Mouse (Mus musculus): ENCODE measurements at regions not wholly inside any gene's neighbourhood (a gene's known extent, or its start where the extent isn't known, plus 50 kb on each side); places are given as distances from the start of the nearest gene placed in this dataset.
A peak's percentile ranks its signal among the peaks of the same experiment; 100 is the strongest.

DNA sequence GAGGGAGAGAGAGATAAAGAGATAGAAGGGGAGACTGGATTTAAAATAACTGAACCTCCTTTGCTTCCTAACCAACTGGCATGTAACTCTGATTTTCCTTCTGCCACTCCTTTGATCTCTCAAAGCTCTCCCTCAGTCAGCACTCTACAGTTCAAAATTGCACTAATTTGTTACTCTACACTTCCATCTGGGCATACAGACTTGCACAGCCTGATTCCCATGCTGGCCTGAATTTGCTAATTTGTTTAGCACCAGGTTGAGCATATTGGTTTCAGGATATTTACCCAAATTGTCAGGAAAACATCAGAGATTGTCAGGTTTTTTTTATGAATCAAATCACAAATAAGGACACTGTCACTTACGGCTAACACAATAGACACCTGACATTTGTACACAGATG, 125.9 kb upstream of the Tapt1 start:
- Histone ChIP-seq H3K27me3 (ENCODE audit: insufficient read depth, low read length) (no peaks in the 10 kb centered on the region), H3K4me3 (replicated peaks; ENCODE audit: low read length) (no peak overlapping the region), H3K4me1 (replicated peaks; ENCODE audit: low read depth, low read length) (no peaks in the 10 kb centered on the region), H3K9me3 (ENCODE audit: low read length) (no peaks in the 10 kb centered on the region; the same call in 1 of the 2 replicates), H3K36me3 (ENCODE audit: insufficient read depth, low read length) (no peaks in the 10 kb centered on the region)
- no peak for TF ChIP-seq CTCF (conservative IDR thresholded peaks at IDR 0.05; ENCODE audit: low read length)
- no peak for TF ChIP-seq POU5F1 (IDR thresholded peaks at IDR 0.05; ENCODE audit: borderline replicate concordance, low read length)
- no peak for TF ChIP-seq NANOG (IDR thresholded peaks at IDR 0.05; ENCODE audit: borderline replicate concordance, low read length)

DNA sequence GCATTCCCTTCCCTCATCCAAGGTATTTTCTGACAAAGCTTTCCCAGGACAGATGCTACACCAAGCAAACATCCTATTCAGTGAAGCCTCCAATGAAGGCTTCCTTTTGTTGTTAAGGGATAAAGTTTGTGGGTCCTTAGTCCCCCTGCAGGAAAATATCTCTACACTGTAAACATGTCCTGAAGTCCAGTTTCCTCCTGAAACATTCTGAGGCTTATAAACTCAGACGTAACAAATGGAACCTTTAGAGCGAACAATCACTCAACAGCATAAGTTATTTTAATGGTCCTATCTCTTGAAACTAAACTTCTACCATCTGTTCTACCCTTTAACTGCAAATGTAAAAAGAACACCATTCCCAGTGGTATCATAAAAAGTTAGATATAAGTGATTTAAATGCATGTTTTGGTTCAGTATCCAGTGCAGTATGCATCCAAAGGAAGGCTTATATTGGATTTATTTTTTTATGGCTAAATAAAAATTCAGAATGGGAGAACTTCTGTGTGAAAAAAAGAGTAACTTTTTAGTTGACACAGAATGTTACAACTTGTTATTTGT, 115.1 kb upstream of the Tapt1 start:
- Histone ChIP-seq H3K9me3 (ENCODE audit: low read length) (peaks cover 19% of the 10 kb centered on the region), H3K27me3 (ENCODE audit: insufficient read depth, low read length) (no peaks in the 10 kb centered on the region), H3K4me3 (replicated peaks; ENCODE audit: low read length) (no peak overlapping the region), H3K4me1 (replicated peaks; ENCODE audit: low read depth, low read length) (no peaks in the 10 kb centered on the region), H3K36me3 (ENCODE audit: insufficient read depth, low read length) (no peaks in the 10 kb centered on the region)
- TF ChIP-seq POU5F1 (IDR thresholded peaks at IDR 0.05; ENCODE audit: borderline replicate concordance, low read length) = no peak
- no peak for TF ChIP-seq NANOG (IDR thresholded peaks at IDR 0.05; ENCODE audit: borderline replicate concordance, low read length)
- TF ChIP-seq CTCF (conservative IDR thresholded peaks at IDR 0.05; ENCODE audit: low read length) = no peak

DNA sequence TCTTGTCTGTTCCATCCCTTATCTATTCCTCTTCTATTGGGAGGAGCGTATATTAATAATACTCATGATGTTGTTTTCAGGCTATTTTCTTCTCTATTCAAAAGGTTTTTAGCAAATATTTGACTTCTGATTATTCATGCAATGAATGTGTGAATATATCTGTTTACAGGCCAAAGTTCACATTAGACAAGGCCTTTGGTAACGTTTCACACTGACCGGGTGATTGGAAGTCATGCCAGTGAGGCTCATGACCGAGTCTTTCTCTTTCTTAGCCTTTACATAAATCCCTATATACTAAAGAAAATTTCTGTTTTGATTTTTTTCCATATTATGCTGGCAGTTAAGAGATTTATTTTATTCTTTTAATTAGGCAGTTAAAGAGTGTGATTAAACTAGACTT, 112.2 kb upstream of the Tapt1 start:
- no peaks in the 10 kb centered on the region for H3K36me3 ChIP-seq (ENCODE audit: insufficient read depth, low read length)
- H3K9me3 ChIP-seq (ENCODE audit: low read length) = peaks cover 8% of the 10 kb centered on the region; the same call in 1 of the 2 replicates
- no peak overlapping the region for H3K4me3 ChIP-seq (replicated peaks; ENCODE audit: low read length)
- no peaks in the 10 kb centered on the region for H3K27me3 ChIP-seq (ENCODE audit: insufficient read depth, low read length)
- TF ChIP-seq CTCF (conservative IDR thresholded peaks at IDR 0.05; ENCODE audit: low read length) = no peak
- no peak for TF ChIP-seq POU5F1 (IDR thresholded peaks at IDR 0.05; ENCODE audit: borderline replicate concordance, low read length)
- no peak for TF ChIP-seq NANOG (IDR thresholded peaks at IDR 0.05; ENCODE audit: borderline replicate concordance, low read length)
- no peaks in the 10 kb centered on the region for H3K4me1 ChIP-seq (replicated peaks; ENCODE audit: low read depth, low read length)

DNA sequence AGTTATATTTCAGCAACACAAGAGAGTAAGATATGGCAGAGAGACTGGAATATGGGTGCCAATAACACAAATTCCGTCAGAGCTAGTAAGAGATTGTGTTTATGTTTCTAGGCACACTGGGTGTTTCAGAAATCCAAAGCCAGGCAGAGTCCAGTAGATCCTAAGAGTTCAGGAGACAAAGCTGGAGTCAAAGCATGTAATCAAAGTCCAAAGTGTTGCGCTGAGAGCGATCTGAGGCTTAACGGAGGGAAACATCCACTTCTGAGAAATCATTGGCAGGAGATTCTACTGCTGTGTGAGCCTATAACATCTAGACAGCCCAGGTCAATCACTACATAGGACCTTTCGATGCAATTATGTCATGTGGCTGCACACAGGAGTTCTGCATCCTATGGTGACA, 109.3 kb upstream of the Tapt1 start:
- Histone ChIP-seq H3K27me3 (ENCODE audit: insufficient read depth, low read length) (no peaks in the 10 kb centered on the region), H3K9me3 (ENCODE audit: low read length) (peaks cover 12% of the 10 kb centered on the region), H3K4me3 (replicated peaks; ENCODE audit: low read length) (no peak overlapping the region), H3K4me1 (replicated peaks; ENCODE audit: low read depth, low read length) (no peaks in the 10 kb centered on the region), H3K36me3 (ENCODE audit: insufficient read depth, low read length) (no peaks in the 10 kb centered on the region)
- TF ChIP-seq CTCF (conservative IDR thresholded peaks at IDR 0.05; ENCODE audit: low read length) = no peak
- no peak for TF ChIP-seq POU5F1 (IDR thresholded peaks at IDR 0.05; ENCODE audit: borderline replicate concordance, low read length)
- TF ChIP-seq NANOG (IDR thresholded peaks at IDR 0.05; ENCODE audit: borderline replicate concordance, low read length) = no peak

DNA sequence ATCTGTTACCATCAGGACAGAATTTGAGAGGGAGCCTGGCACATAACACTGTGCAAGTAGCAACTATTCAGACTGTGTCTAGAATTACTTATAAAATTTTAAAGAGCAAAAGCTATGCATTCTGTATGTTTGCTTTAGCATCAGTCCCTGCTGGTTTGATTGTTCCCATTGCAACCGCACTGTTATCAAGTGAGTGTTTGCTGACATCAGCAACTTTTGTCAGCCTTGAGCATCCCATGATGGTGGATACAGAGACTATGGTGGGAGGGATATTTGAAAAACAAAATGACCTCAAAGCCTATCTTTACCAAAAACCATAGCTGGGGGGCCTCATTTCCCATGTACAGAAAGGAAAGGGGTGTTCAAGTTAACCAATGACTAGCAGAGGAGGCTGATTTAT, 93.2 kb upstream of the Tapt1 start:
- peaks cover 17% of the 10 kb centered on the region for H3K9me3 ChIP-seq (ENCODE audit: low read length)
- H3K27me3 ChIP-seq (ENCODE audit: insufficient read depth, low read length) = no peaks in the 10 kb centered on the region
- no peak overlapping the region for H3K4me3 ChIP-seq (replicated peaks; ENCODE audit: low read length)
- no peak for TF ChIP-seq CTCF (conservative IDR thresholded peaks at IDR 0.05; ENCODE audit: low read length)
- TF ChIP-seq POU5F1 (IDR thresholded peaks at IDR 0.05; ENCODE audit: borderline replicate concordance, low read length) = no peak
- TF ChIP-seq NANOG (IDR thresholded peaks at IDR 0.05; ENCODE audit: borderline replicate concordance, low read length) = no peak
- H3K4me1 ChIP-seq (replicated peaks; ENCODE audit: low read depth, low read length) = no peaks in the 10 kb centered on the region
- no peaks in the 10 kb centered on the region for H3K36me3 ChIP-seq (ENCODE audit: insufficient read depth, low read length)

DNA sequence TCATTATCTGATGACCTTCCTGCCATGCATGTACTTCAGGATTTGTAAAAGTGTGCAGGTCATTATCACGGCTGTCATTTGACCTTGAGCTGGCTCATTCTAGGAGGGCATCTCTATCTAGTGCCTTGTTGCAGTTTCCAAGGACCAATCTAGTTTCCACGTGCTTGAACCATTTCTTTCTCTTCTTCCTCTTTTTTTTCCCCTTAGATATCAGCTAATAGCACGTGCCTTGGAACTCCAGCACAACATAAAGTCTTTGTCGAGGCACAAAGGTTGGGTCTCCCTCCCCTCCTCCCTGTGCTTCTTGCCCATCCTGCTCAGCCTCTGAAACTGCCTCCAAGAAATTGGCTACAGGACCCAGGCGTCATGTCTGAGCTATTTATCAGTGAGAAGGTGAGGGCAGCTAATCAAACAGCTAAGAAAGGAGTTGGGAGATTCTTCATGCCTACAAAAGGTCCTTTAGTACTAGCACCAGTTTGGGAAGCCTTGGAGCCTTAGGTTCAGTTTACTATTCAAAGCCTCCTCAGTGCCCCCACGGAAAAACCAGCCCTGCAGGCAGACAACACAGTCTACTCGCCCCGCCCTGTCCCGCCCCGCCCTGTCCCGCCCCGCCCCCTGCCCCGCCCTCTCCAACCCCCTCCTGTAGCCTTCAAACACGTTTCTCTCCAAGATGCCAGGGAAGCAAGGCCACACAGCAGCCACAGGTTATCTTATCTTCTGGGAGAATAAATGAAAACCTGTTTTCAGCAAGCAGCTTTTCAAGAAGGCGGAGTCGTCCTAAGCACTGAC, 80.5 kb upstream of the Tapt1 start:
- Histone ChIP-seq H3K4me1 (replicated peaks; ENCODE audit: low read depth, low read length) (peaks cover 10% of the 10 kb centered on the region), H3K9me3 (ENCODE audit: low read length) (no peaks in the 10 kb centered on the region), H3K36me3 (ENCODE audit: insufficient read depth, low read length) (no peaks in the 10 kb centered on the region), H3K4me3 (replicated peaks; ENCODE audit: low read length) (no peak overlapping the region), H3K27me3 (ENCODE audit: insufficient read depth, low read length) (peaks cover 7% of the 10 kb centered on the region; the same call in 1 of the 2 replicates)
- TF ChIP-seq POU5F1 (IDR thresholded peaks at IDR 0.05; ENCODE audit: borderline replicate concordance, low read length) (no peak), NANOG (IDR thresholded peaks at IDR 0.05; ENCODE audit: borderline replicate concordance, low read length) (no peak)

DNA sequence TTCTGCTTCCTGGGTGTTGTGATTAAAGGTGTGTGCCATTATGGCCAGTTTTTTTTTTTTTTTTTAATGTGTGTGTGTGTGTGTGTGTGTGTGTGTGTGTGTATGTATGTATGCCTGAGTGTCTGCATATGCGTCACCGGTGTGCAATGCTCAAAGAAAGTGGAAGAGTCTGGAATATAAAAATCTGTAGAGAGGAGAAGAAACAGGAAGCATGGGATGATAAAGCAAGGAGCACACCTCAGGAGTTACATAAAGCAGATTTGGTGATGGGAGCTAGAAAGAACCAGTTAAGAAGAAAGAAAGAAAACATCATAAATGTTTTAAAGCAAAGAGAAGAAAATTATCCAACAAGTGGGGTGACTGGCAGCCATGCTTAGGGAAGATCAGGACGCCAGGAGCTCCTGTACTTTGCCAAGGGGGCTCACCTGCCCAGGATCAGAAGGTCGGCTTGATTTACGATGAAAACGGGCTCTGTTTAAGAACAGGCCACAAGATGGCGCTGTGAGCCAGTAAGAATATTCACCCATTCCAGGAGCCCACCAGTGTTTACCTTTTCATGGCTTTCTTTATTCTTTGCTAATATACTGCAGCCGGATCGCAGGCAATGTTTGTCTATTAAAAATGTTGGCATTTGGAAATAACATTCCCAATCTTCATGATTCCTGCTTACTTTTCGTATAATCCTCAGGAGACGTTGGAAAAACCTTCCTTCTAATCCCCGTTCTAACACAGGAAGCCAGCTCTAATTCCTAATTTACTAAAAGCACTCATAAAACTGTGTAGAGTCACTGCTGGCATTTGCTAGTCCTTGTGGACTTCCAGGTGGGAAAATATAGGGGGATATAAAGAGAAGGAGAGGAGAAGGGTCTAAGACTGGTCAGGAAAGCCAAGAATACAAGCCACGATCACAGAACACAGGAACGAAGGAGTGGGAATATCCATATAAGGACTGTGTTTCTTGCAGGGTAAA, 77.7 kb upstream of the Tapt1 start:
- Histone ChIP-seq H3K36me3 (ENCODE audit: insufficient read depth, low read length) (no peaks in the 10 kb centered on the region), H3K9me3 (ENCODE audit: low read length) (no peaks in the 10 kb centered on the region), H3K27me3 (ENCODE audit: insufficient read depth, low read length) (peaks cover 11% of the 10 kb centered on the region; the same call in 1 of the 2 replicates), H3K4me3 (replicated peaks; ENCODE audit: low read length) (no peak overlapping the region), H3K4me1 (replicated peaks; ENCODE audit: low read depth, low read length) (peaks cover 10% of the 10 kb centered on the region)
- TF ChIP-seq POU5F1 (IDR thresholded peaks at IDR 0.05; ENCODE audit: borderline replicate concordance, low read length) = no peak
- peak; percentile 62 for TF ChIP-seq CTCF (conservative IDR thresholded peaks at IDR 0.05; ENCODE audit: low read length)
- TF ChIP-seq NANOG (IDR thresholded peaks at IDR 0.05; ENCODE audit: borderline replicate concordance, low read length) = no peak

DNA sequence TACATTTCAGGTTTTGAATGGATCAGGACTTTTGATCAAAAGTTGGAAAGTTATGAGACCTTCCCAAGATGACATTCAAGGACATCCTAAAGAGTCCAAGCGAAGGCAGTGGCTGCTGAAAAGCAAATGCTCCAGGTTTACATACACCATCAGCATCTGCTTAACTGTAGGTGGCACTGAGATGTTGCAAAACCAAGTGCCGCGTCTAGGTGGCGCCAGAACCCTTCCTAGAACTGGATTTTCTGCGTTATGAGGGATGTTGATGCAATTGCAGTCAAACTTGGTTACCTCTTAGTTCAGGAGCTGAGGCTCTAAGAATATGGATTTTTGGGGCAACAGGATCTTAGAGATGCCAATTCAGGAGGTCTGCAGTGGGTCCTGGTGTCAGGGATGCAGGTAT, 58.0 kb upstream of the Tapt1 start:
- Histone ChIP-seq H3K36me3 (ENCODE audit: insufficient read depth, low read length) (no peaks in the 10 kb centered on the region), H3K4me3 (replicated peaks; ENCODE audit: low read length) (no peak overlapping the region), H3K27me3 (ENCODE audit: insufficient read depth, low read length) (no peaks in the 10 kb centered on the region; the same call in 1 of the 2 replicates), H3K4me1 (replicated peaks; ENCODE audit: low read depth, low read length) (no peaks in the 10 kb centered on the region), H3K9me3 (ENCODE audit: low read length) (no peaks in the 10 kb centered on the region)
- no peak for TF ChIP-seq POU5F1 (IDR thresholded peaks at IDR 0.05; ENCODE audit: borderline replicate concordance, low read length)
- peak; percentile 84 for TF ChIP-seq CTCF (conservative IDR thresholded peaks at IDR 0.05; ENCODE audit: low read length)

Measured in E14TG2a.4 (cell line).